Mouse (Mus musculus): ENCODE results near the gene Kirrel3.
A peak's percentile ranks its signal among the peaks of the same experiment; 100 is the strongest.

Kirrel3 gene

DNA sequence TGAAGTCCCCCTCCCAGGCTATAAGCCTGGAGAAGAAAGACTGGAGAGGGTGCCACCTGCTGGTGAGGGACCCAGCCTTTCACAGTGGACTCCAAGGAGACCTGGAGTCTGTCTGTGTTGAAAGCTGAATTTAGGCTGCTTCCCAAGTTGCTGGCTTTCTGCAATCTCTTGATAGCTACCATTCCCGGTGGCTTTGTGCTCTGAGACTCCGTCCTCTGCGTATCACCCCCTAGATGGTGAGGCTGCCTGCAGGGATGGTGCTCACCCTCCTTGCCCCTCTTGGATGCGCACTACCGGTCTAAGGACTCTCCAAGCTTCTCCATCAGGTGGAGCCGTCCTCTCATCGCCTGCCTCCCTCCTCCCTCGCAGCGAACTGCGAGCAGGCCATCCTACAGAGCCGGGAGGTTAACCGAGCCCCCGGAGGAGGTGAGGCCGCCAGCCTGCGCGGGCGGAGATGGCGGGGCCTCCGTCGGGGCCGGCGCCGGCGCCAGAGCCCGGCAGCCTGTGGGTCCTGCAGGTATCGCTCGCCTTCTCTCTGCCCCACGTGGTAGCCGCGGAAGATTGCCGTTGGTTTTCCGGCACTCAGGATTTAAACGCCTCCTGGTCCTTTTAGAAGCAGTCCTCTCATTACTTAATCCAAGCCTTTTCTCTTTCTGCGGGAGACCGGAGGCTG is at the start of gene Kirrel3:
Gene Kirrel3, plus strand, starts transcription at position 136 of the 673 bp plus-strand sequence.
- peak; percentile 48 for DNase-seq

DNA sequence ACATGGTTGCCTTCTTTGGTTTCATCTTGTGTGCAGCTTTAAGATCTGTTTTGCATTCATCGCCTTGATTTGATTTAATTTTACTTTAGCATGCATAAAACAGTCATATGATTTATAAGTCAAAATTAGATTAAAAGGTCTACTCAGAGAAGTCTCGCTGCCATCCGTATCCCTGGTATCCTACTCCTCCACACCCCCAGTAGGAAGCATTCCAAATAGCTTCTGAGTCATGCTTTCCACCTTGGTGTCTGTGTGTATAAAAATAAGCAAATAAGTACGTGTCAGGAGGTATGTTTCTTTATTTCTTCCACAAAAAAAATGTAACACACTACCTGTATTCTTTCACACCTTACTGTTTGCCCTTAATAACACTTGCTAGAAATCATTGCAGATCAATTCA is 45.0 kb upstream of the Kirrel3 start:
- DNase-seq = no peak

DNA sequence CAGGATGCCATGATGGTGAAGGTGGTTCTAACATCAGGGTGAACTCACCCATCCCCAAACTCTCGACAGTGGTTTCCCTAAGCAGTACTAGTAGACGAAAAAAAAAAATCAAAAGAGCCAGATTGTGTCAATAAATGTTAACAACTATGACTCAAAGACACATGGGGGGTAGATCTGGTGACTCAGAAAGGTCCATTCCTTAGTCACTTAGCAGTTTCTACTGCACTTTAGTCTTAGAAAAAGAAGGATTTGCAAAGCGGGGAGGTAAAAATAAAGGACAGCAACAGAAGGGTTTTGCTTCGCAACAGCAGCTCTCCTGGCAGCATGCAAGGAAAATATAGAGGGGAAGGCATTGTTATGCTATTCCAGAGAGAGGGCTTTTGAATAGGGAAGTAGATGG is 41.7 kb upstream of the Kirrel3 start:
- DNase-seq = no peak

DNA sequence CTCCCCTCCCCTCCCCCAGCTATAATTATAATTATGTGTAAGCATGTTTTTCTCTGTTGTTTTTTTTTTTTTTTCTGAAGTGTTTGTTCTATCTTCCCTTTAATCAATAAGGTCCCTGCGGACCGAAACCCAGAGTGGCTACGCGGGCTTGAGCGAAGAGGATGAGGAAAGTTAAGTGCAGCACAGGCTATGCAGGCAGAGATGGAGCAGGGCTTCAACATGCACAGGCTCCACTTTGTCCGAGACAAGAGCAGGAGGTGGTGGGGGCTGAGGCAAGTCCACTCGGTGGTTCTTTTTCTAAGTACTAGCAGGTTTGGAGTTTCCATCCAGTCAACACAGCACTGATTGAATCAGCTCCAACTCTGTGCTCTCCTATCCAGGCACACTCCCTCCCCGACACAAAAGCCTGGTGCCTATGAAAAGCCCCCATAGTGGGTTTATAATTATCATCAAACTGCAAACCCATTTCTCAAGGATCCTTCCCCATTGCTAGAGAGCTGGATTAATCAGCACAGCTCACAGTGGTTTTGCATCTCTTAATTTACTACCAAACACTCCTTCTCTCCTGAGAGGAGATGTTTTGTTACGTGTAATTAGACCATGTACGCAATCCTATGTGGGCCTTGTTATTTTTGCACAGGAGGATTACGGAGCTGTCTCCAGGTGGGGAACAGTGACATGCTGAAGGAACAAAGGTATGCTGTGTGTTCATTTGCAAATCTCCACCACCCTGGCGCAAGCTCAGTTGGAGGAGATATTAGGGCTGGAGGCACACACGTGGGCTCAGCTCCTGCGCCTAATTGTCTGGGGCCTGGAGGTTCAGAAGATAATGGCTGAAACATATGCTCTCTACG is 39.0 kb upstream of the Kirrel3 start:
- DNase-seq = no peak

DNA sequence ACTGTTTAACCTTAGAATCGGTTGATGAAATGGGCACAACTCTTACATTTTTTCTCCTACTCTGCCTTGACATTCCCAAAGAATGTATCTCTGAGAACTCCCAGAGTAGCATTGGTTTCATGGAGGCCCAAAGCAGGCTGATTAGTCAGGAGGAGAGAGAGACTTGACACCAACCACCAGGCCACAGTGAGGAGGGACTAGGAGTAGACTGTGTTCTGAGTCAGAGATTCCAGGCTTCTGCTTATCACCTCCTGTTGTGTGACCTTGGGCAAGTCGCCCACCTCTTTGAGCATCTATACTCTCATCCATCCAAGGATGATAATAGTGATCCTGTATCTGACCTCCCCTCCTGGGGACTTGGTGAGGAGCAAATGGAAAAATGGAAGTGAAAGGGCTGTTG is 38.0 kb upstream of the Kirrel3 start:
- no peak for DNase-seq

DNA sequence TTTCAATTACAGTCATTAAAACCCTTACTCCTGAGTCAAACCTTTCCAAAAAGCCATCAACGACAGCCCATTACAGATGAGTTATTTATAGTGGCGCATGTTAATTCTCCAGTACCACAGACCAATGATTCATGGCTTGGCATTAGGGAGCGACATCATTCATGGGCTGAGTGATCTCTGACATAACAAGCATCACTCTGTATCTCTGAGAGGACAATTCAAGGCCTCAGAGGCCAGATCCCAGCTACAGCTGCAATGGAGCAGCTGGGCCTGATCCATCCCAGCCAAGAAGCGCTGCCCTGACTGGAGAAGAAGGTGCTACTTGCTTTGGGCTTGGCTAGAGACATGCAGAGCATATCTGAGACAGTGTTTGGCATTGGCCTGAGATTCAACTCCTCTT is 37.2 kb upstream of the Kirrel3 start:
- DNase-seq = no peak

DNA sequence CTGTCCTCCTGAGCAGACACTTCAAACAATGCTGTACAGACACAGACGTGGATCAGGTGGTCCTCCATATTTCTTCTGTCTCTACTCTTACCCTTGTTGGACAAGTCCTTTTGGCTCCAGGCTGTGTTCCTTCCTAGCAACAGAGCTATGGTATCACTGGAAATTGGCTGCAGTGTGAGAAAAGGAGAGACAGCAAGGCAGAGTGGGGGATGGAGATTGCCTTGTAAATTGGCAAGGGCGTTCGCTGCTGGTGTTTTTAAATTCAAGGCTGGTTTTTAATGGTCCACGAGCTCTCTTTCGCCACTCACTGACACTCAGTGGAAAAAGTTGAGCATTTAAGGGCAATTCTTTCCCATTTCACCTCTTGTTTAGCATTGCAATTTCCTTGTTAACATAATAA is 27.5 kb upstream of the Kirrel3 start:
- DNase-seq = no peak

DNA sequence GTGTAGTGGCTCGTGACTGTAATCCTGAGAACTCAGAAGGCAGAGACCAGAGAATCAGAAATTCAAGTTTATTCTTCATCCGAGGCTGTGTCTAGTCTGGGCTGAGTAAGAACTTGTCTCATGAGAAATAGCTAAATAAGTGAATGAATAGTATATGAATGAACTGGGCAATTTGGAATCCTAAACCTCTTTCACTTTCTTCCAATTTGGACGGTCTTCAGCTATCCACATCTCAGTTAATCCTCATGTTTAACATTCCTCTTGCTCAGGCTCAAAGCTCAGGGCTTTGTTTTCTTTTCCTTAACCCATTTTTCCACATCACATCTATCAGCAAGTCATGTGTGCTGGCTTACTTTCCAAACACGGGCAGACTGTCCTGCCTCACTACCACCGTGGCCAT is 25.7 kb upstream of the Kirrel3 start:
- DNase-seq = no peak

DNA sequence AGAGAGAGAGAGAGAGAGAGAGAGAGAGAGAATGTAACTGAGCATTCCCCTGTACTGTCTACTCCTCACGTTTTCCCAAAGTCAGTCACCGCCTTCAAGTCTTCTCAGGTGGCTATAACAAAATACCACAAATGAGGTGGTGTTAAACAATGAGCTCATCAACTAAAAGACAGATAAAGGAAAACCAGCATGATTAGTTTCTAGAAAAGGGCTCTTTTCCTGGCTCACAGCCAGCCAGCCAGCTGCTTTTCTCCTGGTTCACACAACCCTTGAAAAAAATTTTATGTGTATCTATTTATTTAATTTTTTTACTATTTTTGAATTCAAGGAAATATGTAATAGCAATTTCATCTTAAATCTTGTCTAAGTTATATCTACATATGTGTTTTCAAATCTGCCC is 22.0 kb upstream of the Kirrel3 start:
- DNase-seq = no peak

DNA sequence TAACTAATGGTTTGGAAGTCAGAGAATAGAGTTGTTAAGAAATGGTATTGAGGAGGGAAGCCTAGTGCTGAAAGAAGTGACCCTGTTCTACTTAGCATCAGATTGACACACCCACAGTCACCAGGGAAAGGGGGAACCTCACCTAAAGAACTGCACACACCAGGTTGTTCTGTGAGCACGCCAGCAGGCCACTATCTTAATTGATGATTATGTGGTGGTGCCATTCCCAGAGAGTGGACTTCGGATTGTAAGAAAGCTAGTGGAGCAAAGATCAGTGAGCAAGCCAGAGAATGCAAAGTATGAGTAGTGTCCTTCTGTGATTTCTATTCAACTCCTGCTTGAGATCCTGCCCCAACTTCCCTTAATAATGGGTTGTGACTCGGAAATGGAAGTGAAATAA is 19.6 kb upstream of the Kirrel3 start:
- DNase-seq = peak; percentile 6

DNA sequence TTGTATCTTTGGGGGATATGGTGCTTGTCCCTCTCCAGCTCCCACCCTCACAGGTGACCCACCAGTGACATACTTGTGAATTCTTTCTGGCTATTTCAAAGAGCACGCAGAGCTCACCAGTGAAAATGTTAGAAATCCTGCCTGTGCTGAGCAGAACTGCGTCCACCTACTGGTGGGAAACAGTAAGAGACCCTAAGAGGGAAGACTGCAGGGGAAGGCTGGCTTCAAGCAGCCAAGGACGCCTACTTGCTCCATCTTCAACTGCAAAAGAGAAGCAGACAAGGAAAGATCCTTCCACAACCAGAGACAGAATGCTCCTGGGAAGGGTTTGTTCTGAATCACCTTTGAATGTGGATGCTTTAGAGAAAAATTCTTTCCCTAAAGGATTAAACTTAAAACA is 16.5 kb upstream of the Kirrel3 start:
- DNase-seq = no peak

DNA sequence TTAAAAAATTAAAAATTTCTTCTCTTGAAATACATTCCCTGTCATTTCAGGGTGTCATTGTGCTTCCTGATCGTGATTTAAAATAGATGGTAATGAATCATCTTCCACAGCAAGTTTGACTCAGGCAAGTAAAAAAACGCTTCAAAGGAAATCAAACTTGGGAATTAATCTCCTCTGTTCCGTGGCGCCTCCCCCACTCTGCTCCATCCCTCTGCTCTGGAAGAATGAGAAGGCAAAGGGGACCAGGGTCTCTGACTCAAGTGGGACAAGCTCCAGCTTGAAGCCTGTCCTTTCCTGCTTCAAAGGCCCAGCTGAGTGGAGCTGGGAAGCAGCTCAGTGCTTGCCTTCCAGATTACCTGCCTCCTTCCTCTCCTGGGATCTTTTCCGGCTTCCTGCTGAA is 9.5 kb upstream of the Kirrel3 start:
- no peak for DNase-seq

DNA sequence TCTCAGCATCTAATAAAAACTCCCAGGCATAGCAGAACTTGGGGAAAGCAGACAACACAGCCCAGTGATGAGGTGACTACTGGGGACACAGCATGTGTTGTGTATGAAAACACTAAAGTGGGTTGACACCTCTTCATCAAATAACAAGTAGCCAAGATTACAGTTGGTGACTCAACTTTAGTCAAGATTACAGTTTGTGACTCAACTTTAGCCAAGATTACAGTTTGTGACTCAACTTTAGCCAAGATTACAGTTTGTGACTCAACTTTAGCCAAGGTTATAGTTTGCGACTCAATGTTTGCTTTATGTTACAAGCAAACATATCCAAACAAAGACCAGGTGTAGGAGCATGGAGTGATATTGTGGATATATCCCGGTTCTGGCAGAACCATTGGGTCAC is 7.2 kb upstream of the Kirrel3 start:
- no peak for DNase-seq

DNA sequence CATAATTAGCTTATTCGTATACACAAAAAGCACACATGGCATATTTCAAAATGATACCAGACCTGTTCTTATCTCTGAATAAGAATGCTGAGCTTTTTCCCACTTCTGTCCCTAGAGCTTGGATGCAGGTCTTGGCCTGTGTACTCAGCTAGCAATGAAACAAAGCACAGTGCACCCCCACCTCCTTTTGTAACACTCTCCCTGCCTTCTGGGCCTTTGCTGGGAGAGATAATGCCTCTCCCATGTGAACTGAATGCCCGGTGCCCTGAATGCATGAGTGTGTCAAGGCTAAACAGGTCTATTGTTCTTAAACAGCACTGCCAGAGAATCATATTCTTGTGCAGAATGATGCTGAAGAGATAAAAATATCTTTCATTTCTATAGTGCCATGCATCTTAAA is 2.5 kb upstream of the Kirrel3 start:
- DNase-seq = no peak

DNA sequence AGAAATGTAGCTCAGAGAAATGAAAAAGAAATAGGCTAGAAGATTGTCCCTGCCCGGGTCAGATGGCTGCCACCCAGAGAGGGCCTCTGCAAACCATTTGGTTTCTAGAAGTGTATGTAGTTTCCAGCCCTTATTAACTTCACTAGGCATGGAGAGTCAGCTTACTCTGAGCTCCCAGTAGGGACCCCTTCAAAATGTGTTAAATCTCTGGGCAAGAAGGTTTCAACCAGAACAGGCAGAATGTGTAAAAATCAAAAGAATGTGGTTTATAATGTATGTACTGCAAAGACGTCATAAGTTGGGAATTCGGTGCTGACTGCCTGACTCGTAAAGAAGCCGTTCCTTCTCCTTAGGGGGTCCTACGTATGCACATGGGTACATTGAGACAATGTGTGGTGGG is 1.0 kb upstream of the Kirrel3 start:
- no peak for DNase-seq

DNA sequence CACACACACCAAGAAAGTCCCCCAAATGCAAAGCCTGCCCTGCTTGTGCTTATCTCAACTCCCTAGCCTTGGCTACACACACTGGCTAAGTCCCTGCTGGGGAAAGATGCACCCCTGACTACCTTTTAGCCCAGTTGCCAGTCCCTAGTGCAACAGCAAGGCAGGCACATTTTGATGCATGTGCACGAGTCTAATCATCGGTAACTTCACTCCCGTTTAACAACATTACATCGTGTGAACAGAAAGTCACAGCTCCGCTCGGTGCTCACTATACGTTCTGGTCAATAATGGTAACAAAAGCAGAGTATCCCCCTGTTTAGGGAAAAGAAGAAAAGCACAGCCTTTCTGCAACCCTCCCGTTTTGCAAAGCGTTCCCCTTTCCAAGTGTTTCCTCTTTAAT is 2.6 kb downstream of the Kirrel3 start:
- DNase-seq = no peak

DNA sequence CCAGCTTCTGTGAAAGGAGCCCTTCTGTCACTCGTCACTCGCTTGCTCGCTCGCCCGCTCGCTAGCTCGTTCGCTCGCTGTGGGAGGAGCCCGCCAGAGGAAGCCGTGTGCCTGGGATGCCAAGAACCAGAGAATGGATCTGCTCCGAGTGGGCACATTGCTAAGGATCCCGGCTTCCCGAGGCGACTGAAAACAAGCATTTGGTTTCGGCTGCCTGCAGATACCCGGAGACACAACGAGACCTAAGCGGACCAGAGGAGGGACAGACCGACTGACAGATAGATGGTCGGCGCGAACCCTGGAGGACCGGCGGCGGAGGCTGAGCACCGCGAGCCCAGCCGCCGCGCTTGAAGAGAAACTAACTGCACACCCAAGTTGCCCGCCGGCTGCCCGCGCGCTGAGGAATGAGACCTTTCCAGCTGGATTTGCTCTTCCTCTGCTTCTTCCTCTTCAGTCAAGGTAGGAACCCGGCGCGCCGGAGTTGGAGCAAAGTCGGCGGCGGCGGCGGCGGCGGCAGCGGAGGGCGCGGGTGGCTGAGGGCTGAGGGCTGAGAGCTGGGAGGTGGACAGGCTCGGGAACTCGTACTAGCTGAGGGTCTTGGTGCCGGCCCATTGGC is 3.1 kb downstream of the Kirrel3 start:
- peak; percentile 7 for DNase-seq

DNA sequence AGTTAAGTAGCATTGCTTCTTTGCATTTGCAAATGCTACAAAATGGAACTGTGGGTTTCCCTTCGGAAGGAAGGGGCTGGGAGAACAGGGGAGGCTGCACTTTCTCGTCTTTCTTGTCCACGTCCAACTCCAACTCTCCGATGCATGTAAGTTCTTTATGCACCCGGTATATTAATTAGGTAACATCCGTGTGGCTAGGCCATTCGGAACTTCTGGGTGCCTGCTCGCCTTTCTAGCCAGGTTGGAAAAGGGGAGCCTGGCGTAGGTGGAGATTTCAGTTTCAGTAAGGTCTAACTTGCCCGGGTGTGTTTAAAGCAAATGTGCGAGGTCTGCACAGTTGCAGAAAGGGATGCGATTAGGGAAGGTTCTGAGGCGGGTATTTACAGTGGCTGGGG is 3.6 kb downstream of the Kirrel3 start:
- no peak for DNase-seq

DNA sequence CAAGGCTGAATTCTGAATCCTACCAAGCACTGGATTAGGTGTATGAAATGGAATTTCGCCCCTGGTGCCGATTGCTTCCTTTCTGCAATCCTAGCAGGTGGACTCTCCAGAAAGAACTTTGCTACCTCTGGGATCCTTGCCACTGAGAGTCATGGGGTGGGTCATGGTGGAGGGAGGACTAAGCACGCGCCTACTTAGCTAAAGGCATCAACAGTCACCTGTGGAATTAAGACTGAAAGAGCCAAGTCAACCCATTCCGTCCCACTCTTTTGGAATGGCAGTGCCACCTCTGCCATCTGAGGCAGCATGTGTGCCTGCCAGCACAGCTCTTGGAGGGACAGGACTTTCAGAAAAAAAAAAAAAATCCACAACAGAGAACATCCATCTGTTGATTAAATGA is 4.1 kb downstream of the Kirrel3 start:
- DNase-seq = no peak

DNA sequence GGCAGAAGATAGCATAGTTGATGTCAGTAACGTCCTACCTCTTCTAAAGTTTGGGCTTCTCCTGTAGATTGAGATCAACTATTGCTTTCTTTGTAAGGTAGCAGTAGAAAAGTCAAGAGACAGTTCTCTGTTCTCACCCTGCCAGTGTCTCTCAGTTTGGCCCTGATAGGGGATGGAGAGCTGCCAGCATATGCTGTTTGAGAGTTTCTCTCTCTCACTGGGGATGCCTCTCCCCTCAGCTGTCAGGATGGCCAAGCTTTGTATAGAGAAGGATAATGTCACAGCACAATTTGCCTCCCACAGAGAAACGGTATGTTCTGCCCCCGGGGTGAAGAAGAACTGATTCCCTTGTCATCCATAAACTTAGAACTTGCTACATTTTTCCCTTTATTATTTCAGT is 6.4 kb downstream of the Kirrel3 start:
- DNase-seq = no peak

DNA sequence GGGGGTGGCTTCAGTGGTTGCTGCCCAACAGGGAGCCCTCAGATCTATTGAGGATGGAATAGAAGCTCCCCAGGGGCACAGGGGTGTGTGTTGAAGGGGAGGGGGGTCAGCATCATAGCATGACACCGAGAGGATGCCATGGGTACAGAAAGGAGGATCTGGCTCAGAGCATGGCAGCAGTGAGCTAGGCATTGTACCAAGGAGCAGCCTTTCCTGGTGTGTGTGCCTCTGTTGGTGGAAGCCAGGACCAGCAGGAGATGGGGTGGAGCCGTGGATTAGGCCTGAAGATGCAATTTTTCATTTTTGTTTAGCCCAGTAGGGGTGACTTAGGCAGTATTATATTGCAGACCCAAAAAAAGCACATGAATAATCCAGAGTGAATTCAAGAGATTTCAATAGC is 7.9 kb downstream of the Kirrel3 start:
- no peak for DNase-seq

DNA sequence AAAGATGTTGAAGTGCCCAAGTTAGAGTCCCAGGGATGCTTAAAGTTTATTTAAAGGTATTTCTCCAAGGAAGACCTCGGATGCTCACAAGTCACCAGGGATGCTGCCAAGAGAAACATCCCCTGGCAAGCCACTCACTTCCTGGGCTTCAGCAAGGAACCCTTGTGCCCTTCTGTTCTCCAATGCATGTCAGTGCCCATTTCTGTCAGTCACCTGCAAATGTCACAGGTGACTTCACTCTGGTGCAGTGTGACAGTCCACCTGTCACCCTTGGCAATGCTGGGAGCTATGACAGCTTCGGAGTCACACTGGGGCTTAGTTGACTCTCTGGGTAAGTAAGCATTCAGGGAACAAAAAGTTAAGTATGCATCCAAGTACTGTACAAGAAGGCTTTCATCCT is 12.4 kb downstream of the Kirrel3 start:
- DNase-seq = no peak

DNA sequence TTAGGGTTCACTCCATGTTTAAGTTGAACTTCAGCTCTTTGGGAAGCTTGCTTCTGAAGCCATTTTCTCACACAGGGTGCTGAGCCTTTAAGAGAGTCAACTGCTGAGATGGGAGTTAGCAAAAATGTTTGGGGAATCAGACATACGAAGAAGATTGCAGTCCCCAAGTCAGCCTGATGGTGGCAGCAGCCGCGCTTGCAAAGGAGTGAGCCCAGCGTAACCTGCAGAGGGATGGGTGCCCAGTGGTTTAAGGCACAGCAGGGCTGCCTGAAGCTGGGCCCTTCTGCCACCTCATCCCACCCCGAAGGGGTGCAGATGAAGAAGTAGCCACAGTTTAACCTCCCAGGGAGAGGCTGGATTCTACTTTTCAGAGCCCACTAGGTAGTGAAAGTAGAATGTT is 13.0 kb downstream of the Kirrel3 start:
- DNase-seq = peak; percentile 79

DNA sequence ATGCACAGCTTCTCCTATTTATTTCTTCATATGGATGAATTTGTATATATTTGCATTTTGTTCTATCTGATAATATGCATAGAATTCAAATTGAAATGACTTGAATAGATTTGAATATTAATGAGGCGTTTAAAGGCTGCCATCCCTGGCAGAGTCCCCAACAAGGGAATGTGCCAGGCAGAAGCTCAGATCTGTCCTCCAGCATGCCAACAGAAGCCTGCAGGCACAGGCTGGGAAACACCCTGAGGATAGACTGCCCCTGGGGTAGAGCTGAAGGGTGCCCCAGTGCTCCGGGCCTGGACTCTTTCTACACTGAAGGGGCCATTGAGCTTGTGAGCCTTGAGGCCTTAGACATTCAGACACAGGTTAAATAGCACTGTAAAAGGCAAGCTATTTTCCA is 21.5 kb downstream of the Kirrel3 start:
- no peak for DNase-seq
